Mouse (Mus musculus) hindbrain, embryonic 10.5 days (tissue): Measurements from ENCODE around the gene Nxpe4. TPM values are rescaled to one million over a fixed set of nuclear protein-coding genes. Genes with fewer than 3 reads are reported as not detected.

Source experiments
- DNase-seq: peaks from one replicate; pipeline ENCODE4 v3.0.0-alpha.2; 2017; ENCODE audit warnings: low spot score
- H3K27ac ChIP-seq: fragments of 300-500 bp; sonication (generic); 2 replicates; pipeline ENCODE4 v1.5.1; 2016; ENCODE audit warnings: mild to moderate bottlenecking, moderate library complexity
- H3K27me3 ChIP-seq: fragments of 300-500 bp; sonication (generic); 2 replicates; pipeline ENCODE4 v1.6.1; 2016; ENCODE audit warnings: mild to moderate bottlenecking; ENCODE audit not compliant: poor library complexity, insufficient read depth, severe bottlenecking
- H3K36me3 ChIP-seq: fragments of 300-500 bp; sonication (generic); 2 replicates; pipeline ENCODE4 v1.6.1; 2016; ENCODE audit warnings: mild to moderate bottlenecking, moderate library complexity
- H3K4me1 ChIP-seq: fragments of 300-500 bp; sonication (generic); replicated peaks from 2 replicates; pipeline ENCODE4 v1.6.1; 2016; ENCODE audit warnings: mild to moderate bottlenecking
- H3K4me3 ChIP-seq: fragments of 300-500 bp; sonication (generic); 2 replicates; pipeline ENCODE4 v1.5.1; 2016; ENCODE audit warnings: mild to moderate bottlenecking, moderate library complexity
- H3K9me3 ChIP-seq: fragments of 300-500 bp; sonication (generic); 2 replicates; pipeline ENCODE4 v1.6.1; 2016; ENCODE audit warnings: mild to moderate bottlenecking, moderate library complexity
- WGBS: fragments of 180-500 bp; shearing (Covaris S2); methylation state at CpG from one replicate; pipeline ENCODE4 v1.1.7; 2016; 5-methylcytosine and 5-hydroxymethylcytosine counted together
- polyA plus RNA-seq: library from polyadenylated mRNA; unstranded; fragments of >200 nt; fragmentation: Nextera tagmentation; extraction: Ambion mirVana; gene quantifications from 2 replicates; pipeline ENCODE4 v1.2.1, GENCODE M21; 2016

The Nxpe4 gene
- polyA plus RNA-seq, 1 experiment from 2014 or later = 4.7 TPM

- H3K36me3 ChIP-seq = no peaks in the 10 kb centered on the region
- no peaks in the 10 kb centered on the region for H3K27me3 ChIP-seq
- 87% methylated on average over 7 of the region's 7 CpGs for WGBS
- no peak overlapping the region for H3K4me3 ChIP-seq
- DNase-seq = no peak
- H3K4me1 ChIP-seq = no peaks in the 10 kb centered on the region
- no peaks in the 10 kb centered on the region for H3K9me3 ChIP-seq
- no peak overlapping the region for H3K27ac ChIP-seq
These were observed 265.4 kb downstream of the Nxpe4 start for GRCm38 (mm10) chr9:48427176-48427575.

- H3K36me3 ChIP-seq = no peaks in the 10 kb centered on the region
- no peaks in the 10 kb centered on the region for H3K4me1 ChIP-seq
- H3K27me3 ChIP-seq = no peaks in the 10 kb centered on the region
- no peak overlapping the region for H3K27ac ChIP-seq
- H3K4me3 ChIP-seq = no peak overlapping the region
- H3K9me3 ChIP-seq = no peaks in the 10 kb centered on the region
- no peak for DNase-seq
- 85% methylated on average over 8 of the region's 8 CpGs for WGBS
These were observed 270.6 kb downstream of the Nxpe4 start for GRCm38 (mm10) chr9:48432449-48432848.

- H3K36me3 ChIP-seq = no peaks in the 10 kb centered on the region
- no peaks in the 10 kb centered on the region for H3K4me1 ChIP-seq
- H3K27ac ChIP-seq = no peak overlapping the region
- H3K4me3 ChIP-seq = no peak overlapping the region
- WGBS = 88% methylated on average over 1 of the region's 1 CpGs
- no peak for DNase-seq
- H3K27me3 ChIP-seq = no peaks in the 10 kb centered on the region
- H3K9me3 ChIP-seq = no peaks in the 10 kb centered on the region
These were observed 282.1 kb downstream of the Nxpe4 start for GRCm38 (mm10) chr9:48443873-48444272.

GRCm38 (mm10) chr9:48444821-48445220, 283.0 kb downstream of the Nxpe4 start:
- WGBS = 85% methylated on average over 2 of the region's 2 CpGs
- Histone ChIP-seq H3K4me3 (no peak overlapping the region), H3K36me3 (no peaks in the 10 kb centered on the region), H3K9me3 (no peaks in the 10 kb centered on the region), H3K27me3 (no peaks in the 10 kb centered on the region), H3K4me1 (no peaks in the 10 kb centered on the region), H3K27ac (no peak overlapping the region)
- no peak for DNase-seq

GRCm38 (mm10) chr9:48447783-48448209, 286.0 kb downstream of the Nxpe4 start:
- no peak for DNase-seq
- no peaks in the 10 kb centered on the region for H3K4me1 ChIP-seq
- no peaks in the 10 kb centered on the region for H3K36me3 ChIP-seq
- no peaks in the 10 kb centered on the region for H3K27me3 ChIP-seq
- no peaks in the 10 kb centered on the region for H3K9me3 ChIP-seq
- WGBS = 40% methylated on average over 5 of the region's 5 CpGs
- no peak overlapping the region for H3K27ac ChIP-seq
- no peak overlapping the region for H3K4me3 ChIP-seq

Other genes starting within 250 kb of the Nxpe4 start
- gene Nxpe2, start 191.4 kb downstream of the Nxpe4 start, polyA plus RNA-seq = 0.78 and 1.0 TPM in 2 replicates